Mouse (Mus musculus): ENCODE results near the gene Ptp4a2. TPM values are rescaled to one million over a fixed set of nuclear protein-coding genes. Genes with fewer than 3 reads are reported as not detected.

The Ptp4a2 gene
- total RNA-seq, 2 experiments from 2014 or later = 123 to 132 TPM

DNA sequence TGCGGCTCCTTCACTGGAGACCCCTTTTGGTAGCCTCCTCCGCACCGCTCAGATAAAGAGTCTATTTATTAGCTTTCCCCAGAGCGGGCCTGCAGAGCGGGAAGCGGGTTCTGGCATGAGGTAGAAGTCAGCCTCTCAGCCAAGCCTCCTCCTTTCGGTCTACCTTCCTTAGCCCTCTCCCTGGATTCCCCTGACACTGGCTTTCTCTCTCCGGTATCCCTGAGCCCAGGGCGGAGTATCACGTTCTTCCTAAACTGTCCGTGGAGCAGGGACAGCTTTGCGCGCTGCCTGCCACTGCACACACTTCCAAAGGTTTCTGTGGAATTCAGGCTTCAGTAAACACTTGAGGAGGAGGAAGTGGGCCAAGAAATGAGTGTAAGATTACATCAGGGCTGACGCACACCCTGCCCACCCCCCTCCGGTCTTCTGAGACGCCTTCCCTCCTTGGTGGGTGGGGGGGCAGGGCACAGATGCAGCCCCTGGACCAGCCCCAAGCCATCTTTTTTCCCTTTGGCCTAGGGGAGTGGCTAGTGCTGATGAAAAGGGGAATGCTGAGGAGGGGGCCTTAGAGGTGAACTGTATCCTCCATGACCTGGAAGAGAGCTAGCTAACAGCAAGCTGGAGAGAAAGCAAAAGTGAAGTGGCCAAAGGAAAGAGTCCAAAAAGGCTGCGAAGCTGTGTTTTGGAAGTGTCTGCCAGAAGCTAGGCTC is 15.7 kb upstream of the Ptp4a2 start:
- DNase-seq (ENCODE audit: low spot score in 2 of 2) = no peak

DNA sequence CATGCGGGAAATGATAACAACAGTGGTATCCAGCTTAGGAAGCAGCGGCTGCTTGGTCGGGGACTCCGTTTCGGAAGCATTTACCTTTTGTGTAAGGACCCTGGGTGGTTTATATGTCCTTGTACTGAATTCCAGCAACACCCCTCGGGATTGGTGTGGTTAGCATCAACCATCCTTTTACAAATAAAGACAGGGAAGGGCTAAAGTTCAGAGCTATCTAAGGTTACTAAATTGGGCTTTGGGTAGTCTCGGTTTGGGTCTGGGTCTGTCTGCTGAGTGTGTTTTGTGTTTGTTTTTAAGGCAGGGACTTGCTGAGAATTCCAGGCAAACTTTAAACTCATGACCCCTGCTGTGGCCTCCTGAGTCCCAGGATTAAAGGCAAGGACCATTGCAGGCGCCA is 15.2 kb upstream of the Ptp4a2 start:
- DNase-seq (ENCODE audit: low spot score in 2 of 2) = no peak

DNA sequence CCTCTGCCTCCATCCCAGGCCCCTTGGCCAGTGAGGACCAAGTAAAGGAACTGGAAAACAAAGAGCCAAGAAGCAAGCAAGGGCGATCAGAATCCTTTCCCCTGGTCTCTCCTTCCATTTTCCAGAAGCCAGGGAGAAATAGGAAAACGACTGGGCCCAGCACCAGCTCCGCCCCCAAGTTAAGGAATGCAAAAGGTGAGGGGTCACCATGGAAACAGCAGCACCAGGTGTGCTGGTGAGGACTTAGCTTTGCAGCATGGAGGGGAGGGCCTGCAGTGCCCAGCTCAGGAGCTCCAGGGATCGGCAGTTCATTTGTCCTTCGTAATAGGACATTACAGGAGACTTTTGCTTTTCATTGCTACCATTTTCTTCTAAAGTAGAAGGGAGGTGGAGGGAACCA is 13.0 kb upstream of the Ptp4a2 start:
- no peak for DNase-seq (ENCODE audit: low spot score in 2 of 2)

DNA sequence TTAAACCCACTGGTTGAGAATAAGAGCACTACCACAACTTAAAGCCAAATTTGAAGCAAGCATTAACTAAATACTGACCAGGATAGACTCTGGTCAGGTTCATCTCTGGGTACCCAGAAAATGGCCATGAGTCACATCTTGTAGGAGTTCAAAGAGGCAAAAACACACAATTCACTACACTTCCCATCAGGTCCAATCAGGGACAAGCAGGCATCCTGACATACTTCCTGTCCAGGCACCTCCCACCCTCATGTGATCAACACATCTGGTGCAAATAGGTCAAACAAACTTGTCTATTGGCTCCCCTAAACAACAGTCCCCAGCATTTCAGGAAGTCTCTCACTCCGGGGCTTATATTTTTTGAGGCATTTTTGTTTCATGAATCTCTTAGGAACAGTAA is 7.7 kb upstream of the Ptp4a2 start:
- no peak for DNase-seq (ENCODE audit: low spot score in 2 of 2)

DNA sequence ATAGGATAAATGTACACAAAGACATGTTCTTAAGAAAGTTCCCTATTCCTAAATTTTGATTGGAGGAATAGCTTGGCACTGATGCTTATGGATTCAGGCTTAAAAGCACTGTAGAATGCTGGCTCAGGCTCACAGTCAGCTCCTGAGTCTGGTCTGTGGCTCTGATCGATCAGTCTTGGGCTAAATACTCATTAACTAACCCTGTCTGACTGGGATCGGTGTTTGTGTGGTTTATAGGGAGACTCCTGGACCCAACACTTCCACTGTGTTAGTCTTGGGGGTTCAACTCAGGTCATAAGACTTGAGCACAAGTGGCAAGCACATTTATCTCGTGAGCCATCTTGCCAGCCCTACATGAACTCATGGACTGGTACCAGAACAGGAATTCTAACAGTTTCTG is 6.0 kb upstream of the Ptp4a2 start:
- DNase-seq (ENCODE audit: low spot score in 2 of 2) = no peak

DNA sequence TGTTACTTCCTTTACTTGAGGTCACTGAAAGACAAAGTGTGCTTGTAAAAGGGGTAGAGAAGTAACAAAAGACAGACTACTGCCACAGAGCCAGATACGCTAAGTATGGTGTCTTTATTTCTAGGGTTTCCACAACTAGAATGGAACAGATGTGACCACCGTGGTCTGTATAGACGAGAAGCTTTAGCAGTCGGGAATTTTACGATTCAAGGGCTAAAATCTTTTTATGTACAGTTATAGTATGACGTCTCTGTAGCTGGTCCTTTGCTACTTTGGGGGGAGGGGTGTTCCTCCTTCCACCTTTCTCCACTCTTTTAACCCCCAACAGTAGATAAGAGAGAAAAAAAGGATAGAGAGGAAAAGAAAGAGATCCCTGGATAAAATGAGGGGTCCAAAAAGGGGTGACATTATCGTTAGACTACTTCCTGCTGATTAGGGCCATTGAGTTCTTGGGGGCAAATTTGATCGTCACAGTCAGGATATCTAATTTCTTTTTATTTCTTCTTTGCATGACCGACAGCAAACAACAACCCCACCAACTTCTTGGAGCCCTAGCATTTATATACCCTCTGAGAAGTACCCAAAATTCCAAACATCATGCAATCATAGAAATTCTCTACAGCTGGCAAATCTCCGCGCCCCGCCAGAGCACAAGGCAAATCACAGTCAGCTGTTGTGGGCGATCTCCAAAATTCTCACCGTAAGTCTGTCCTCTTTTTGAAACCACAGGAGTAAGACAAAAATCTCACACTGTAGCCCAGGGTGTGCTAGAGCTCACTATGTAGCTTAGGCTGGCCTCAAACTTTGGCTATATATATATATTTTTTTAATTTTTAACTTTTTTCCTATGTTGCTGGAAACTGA is 818 bp downstream of the Ptp4a2 start:
- no peak for DNase-seq (ENCODE audit: low spot score in 2 of 2)

DNA sequence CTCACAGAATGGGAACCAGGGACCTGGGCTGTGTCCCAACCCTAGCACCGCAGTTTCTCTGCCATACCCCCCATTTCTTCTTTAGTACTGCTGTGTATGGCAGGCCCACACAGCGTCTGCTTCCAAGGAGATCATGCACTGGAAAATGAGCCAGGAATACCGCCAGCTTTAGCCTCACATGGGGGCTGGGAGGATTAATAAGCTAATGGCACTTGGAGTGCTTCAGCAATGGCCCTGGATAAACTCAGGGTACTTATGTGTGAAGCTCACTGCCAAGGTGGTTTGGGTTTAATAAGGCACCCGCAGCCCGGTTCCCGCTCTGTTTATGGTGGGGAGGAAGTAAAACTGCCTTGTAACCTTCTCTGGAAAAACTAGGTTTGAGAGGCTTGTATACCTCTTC is 6.6 kb downstream of the Ptp4a2 start:
- peak; percentile 19 to 44 for DNase-seq (ENCODE audit: low spot score in 2 of 2)

DNA sequence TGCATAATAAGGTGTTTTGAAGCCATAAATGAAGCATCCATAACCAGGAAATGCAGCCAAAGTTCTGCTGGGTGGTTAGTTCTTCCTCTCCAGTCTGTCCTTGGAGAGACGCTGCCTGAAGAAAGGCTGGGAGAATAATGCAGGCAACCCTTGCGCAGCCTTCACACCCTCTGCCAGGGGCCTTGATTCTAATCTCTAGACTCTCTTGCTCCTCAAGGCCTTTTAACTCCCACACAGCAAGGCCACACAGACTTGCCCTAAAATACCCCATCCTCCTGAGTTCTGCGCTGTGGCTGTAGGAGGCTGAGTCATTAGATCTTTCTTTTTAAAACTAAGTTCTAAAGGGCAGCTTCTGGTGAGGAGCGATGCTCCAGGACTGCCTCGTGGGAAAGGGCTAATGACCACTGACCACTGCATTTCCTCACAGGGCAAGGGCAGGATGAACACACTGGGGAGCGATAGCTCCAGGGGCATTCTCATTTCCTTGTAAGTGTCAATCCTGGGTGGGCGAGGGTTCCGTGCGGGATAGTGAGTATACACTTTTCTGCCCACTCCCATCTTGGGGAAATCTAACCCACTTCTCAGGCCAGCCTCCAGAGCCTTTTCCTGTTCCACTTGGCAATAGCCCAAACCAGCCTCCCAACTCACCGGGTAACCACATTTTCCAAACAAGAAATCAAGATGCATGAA is 7.6 kb downstream of the Ptp4a2 start:
- DNase-seq (ENCODE audit: low spot score in 2 of 2) = no peak

DNA sequence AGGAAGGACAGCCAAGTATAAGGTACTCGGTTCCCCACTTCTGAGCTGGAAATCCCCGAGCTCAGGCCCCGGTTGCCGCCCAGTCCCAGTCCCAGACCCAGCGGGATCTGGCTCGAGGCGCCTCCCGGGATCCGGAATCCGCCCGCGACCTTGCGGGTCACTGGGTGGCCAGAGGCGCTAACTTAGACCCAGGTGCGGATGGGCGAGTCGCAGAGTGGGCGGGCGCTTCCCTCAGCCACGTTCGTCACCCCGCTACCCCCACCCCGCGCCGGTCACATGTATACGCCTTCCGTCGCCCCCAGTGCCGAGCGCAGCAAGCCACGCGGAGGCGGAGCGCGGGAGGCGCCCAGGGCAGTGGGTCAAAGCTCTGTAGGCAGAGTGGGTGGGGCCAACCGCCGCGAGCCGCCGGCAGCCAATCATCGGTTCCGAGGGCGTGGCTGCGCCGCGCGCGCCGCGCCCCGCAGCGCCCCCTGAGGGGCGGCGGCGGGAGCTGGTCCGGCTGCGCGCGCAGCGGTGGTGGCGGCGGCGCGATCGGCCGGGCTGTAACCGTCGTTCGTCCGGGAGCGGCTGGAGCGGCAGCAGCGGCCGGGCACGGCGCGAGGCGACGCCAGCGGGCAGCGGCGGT is 8.8 kb downstream of the Ptp4a2 start:
- peak; percentile 88 to 93 for DNase-seq (ENCODE audit: low spot score in 2 of 2)

DNA sequence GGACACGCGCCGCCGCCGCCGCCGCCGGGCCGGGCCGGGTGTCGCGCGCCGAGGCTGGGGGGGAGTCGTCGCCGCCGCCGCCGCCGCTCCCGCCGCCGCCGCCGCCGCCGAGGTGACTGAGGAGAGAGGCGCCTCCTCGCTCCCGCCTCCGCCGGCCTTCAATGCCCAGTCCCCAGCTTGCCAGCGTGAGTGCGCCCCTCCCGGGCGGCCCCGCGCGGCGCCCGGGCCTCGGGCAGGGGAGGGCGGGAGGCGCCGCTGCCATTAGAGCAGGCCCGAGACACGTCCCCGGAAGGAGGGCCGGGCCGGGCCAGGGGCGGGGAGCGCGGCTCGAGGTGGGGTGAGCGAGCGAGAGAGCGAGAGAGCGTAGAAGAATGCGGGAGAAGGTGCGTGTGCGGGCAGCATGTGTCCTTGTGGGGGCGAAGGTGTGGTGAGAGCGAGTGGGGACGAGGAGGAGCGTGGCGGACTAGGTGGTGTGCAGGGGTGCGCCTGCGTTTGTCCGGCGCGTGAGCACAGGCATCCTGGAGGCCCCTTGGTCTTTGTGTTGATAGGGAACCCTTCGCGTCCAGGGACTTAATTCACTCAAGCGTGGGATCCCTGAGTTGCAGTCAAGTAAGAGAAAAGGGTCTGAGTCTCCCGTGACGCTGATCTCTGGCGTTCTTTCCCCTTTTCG is 9.5 kb downstream of the Ptp4a2 start:
- peak; percentile 55 to 64 for DNase-seq (ENCODE audit: low spot score in 2 of 2)

DNA sequence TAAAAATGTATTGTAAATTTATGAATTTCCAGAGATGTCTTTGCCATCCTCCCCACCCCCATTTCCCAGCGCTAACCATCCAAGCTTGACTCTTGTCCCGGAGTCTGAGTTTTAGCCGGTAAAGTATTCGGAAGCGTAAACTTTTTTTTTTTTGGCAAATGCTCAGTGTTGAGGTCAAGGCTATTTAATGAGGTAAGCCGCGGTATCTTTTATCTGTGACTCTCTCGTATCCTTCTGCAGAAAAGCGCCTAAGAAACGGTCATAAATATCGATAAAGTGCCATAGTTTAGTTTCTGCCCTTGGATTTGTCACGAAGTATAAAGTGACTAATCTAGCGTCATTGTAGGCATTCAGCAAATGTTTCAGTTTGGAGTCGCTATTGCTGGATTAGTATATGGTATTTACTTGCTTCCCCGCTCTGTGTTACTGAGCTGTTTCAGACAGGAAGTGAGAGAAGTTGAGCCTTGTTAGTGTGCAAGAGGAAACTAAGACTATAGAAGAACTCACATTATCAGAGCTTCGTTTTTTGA is 10.1 kb downstream of the Ptp4a2 start:
- DNase-seq (ENCODE audit: low spot score in 2 of 2) = no peak

DNA sequence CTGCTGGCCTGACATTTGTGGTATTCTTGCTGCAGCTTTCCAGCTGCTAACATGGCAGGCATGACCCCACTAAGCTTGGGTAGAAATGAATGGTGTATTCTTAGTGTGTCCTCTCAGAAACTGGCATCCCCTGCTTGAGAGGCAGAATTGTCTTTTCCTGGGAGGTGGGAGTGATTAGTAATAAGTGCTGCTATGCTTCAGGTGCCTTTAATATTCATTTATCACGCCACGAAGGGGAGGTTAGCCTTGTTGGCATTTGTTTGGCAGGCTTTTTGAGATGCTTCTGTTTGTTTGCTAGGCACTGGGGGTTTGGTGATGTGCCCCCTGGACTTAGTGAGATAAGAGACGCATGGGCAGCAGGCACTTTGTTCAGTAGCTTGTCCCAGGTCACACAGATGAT is 11.3 kb downstream of the Ptp4a2 start:
- no peak for DNase-seq (ENCODE audit: low spot score in 2 of 2)

DNA sequence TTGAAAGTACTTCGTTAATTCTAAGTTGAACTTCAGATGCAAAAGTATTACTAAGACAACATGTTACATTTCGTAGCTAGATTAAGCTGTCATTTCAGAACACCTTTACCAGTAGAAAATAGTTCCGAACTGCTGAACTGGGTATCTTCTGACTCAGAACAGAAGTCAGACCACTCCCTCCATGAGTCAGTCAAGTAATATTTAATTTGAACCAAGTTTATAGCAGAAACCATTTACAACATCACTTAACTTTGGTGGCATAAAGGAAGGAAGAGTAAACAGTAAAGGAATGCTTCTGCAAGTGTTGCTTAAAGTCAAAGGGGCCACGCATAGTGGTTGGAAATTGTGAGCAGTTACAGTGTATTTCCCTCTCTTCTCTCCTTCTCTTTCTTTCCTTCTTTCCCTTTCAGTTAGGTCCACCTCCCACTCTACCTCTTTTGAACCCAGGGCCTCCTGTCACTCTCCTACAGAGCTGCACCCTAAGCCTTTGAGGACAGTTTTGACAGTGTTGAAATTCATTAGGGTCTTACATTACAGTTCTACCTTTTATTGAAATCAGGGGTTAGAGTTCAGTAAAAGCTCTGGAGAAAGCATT is 12.3 kb downstream of the Ptp4a2 start:
- no peak for DNase-seq (ENCODE audit: low spot score in 2 of 2)

DNA sequence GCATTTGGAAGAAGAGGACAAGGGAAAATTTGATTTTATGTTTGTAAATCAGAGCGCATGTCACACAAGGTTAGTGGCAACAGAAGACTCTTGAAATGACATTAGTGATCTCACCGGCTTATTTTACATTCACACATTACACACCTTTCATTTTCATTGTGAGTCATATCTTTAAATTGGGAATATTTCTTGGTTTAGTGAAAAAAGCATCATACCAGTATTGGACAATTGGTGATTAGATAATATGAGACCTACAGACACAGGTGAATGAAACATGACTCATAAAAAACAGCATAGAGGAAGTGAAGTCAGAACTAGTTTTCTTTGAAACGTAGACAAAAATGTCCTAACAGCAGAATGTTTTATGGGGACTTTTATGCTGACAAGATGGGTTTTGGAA is 16.6 kb downstream of the Ptp4a2 start:
- DNase-seq (ENCODE audit: low spot score in 2 of 2) = no peak

DNA sequence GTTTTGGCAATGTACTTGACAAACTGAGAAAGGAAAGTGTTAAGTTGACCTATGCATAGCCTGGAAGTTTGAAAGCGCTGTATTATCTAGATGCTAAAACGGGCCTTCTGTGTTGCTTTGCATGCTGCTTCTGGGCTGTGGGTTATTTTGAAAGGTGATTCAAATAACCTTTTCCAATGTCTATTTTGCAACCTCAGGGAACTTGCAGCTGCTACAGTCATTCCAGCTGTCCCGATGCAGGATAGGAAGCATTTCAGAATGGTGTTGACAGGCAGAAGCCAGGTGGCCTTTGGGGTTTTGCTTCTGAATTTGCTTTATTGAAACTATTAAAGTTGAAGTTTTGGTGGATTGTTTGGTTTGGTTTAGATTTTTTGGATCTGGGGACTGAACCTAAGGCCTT is 17.1 kb downstream of the Ptp4a2 start:
- no peak for DNase-seq (ENCODE audit: low spot score in 2 of 2)

DNA sequence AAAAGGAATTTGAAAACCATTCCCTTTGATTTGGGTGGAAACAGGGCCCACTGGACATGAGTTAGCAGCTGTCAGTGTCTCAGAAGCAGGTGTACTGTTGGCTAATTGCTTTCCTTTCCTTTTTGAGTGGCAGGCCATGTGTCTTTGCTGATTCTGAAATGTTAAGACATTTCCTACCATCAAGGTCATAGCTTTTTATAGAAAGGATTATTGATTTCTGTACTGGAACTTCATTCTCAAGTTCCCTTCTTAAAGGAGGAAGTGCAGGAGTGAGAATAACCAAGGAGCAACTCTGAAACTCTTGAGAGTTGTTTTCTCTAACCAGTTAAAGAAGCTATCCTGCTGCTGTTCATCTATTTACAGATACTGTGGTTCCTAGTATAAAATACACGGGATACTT is 18.8 kb downstream of the Ptp4a2 start:
- DNase-seq (ENCODE audit: low spot score in 2 of 2) = no peak

DNA sequence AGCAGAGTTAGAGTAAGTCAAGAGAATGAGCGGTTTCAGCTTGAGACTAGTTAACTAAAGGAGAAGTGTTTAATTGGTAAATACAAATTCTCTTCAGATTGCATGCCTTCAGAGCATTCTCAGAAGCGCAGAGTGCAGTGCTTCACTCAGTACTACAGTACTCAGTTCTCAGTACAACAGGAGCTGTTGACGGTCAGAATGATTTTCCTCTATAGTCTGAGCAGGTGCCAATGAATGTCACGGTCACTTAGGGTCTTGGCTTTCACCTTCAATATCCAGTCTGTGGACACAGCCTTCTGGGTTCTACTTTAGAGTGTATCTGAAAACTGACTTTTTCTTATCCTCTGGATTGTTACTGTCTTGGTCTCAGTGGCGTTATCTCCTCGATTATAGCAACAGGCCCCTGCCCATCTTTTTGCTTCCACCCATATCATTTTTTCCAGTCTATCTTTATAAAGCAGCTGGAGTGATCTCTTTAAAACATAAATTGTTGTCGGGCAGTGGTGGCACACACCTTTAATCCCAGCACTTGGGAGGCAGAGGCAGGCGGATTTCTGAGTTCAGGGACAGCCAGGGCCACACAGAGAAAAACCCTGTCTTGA is 19.4 kb downstream of the Ptp4a2 start:
- DNase-seq (ENCODE audit: low spot score in 2 of 2) = no peak

DNA sequence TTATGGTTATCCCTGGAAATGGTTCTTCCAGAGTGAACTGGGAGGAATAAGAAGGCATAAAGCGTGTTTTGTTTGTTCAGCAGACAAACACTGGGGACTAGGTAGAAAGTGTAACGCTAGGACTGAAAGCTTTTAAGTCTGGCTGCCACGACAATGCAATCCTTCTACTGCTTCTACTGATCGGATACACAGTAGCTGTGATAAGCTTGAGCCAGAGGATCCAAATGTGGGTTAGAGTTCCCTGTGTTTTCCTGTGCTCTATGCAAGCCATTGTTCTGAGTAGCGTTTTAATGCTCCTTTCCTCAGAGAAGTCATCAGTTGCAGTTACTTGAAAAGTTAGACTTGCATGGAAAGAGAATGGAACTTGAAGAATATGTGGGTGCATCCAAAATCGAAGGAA is 23.6 kb downstream of the Ptp4a2 start:
- no peak for DNase-seq (ENCODE audit: low spot score in 2 of 2)

DNA sequence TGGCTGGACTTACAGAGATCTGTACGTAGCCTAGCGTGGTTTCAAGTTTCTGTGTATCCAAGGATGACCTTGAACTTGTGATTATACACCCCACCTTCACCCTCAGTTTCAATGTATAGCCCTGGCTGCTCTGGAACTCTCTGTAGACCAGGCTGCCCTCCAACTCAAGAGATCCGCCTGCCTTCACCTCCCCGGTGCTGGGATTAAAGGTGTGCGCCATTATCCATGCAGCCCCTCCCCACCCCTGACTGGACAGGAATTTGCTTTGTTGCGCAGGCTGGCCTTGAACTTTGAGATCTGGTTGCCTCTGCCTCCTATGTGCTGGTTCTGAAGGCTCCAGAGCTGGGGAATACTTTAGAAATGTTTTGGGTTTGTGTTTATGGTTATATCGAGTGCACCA is 24.3 kb downstream of the Ptp4a2 start:
- no peak for DNase-seq (ENCODE audit: low spot score in 2 of 2)

Data from layer of hippocampus, postnatal 14 days (tissue).